Mouse (Mus musculus) megakaryocyte-erythroid progenitor cell, adult 5-6 weeks (primary cell): Measurements from ENCODE around the gene Zfp11. TPM values are rescaled to one million over a fixed set of nuclear protein-coding genes. Genes with fewer than 3 reads are reported as not detected.
"Not testable (repeated sequence)": the region's sequence is repeated elsewhere in the genome, so short reads cannot be mapped to it uniquely, and the experiment has no call there.

Experiments used
- ATAC-seq: replicated peaks from 2 replicates; pipeline ENCODE4 v1.8.0; 2016; ENCODE audit warnings: mild to moderate bottlenecking, inconsistent platforms; ENCODE audit not compliant: severe bottlenecking, poor library complexity, low FRiP score, low TSS enrichment
- total RNA-seq, 2 experiments: library from RNA; stranded (forward) in 1 of 2; stranded (reverse) in 1 of 2; fragments of 200-1000, 215-1000 nt in 1 of 2; fragments of >200 nt in 1 of 2; fragmentation: Nextera tagmentation in 1 of 2; gene quantifications; 2 replicates each; pipeline ENCODE4 v1.2.3; 2014 to 2017

Gene Zfp11
- total RNA-seq (2014; fragmentation: Nextera tagmentation) (4.5 and 6.2 TPM in 2 replicates), total RNA-seq (2017) (2.6 and 5.2 TPM in 2 replicates)

GRCm38 (mm10) chr5:129670036-129670458, at the start of gene Zfp11:
TSS of gene Zfp11 (minus strand) at chr5:129670099.
- peak; percentile 74 for ATAC-seq

GRCm38 (mm10) chr5:129717016-129717415, 47.1 kb upstream of the Zfp11 start:
- ATAC-seq = 0 out of 2 replicates have a peak, but pooled peaks have one; percentile 44

GRCm38 (mm10) chr5:129715326-129715861, 45.5 kb upstream of the Zfp11 start, which contains the start of gene Mrps17:
TSS of gene Mrps17 (plus strand) at chr5:129715497.
- peak; percentile 98 for ATAC-seq

- ATAC-seq = no peak
These were observed 38.5 kb upstream of the Zfp11 start, which contains the start of gene Sept14 for GRCm38 (mm10) chr5:129708412-129708811. TSS of gene Sept14 (minus strand) at chr5:129708512.

- ATAC-seq = no peak
These were observed 33.5 kb upstream of the Zfp11 start for GRCm38 (mm10) chr5:129703368-129703767.

GRCm38 (mm10) chr5:129701706-129702105, 31.8 kb upstream of the Zfp11 start:
- ATAC-seq = no peak

- no peak for ATAC-seq
These were observed 30.6 kb upstream of the Zfp11 start for GRCm38 (mm10) chr5:129700506-129700905.

- no peak for ATAC-seq
These were observed 20.6 kb upstream of the Zfp11 start for GRCm38 (mm10) chr5:129690528-129690927.

GRCm38 (mm10) chr5:129687621-129688020, 17.7 kb upstream of the Zfp11 start:
- no peak for ATAC-seq

- ATAC-seq = not testable (repeated sequence)
These were observed 15.2 kb upstream of the Zfp11 start for GRCm38 (mm10) chr5:129685141-129685540.

- 0 out of 2 replicates have a peak, but pooled peaks have one; percentile 6 for ATAC-seq
These were observed 355 bp downstream of the Zfp11 start for GRCm38 (mm10) chr5:129669453-129670035.

- no peak for ATAC-seq
These were observed 2.0 kb downstream of the Zfp11 start for GRCm38 (mm10) chr5:129667851-129668250.

GRCm38 (mm10) chr5:129666271-129666909, 3.5 kb downstream of the Zfp11 start:
- no peak for ATAC-seq

- ATAC-seq = no peak
These were observed 5.8 kb downstream of the Zfp11 start for GRCm38 (mm10) chr5:129664090-129664489.

- ATAC-seq = no peak
These were observed 12.0 kb downstream of the Zfp11 start for GRCm38 (mm10) chr5:129657931-129658330.

GRCm38 (mm10) chr5:129657016-129657415, 12.9 kb downstream of the Zfp11 start:
- no peak for ATAC-seq

- no peak for ATAC-seq
These were observed 19.0 kb downstream of the Zfp11 start for GRCm38 (mm10) chr5:129650858-129651257.

GRCm38 (mm10) chr5:129632270-129633250, 37.3 kb downstream of the Zfp11 start:
- not testable (repeated sequence) for ATAC-seq

GRCm38 (mm10) chr5:129626586-129626985, 43.3 kb downstream of the Zfp11 start:
- ATAC-seq = not testable (repeated sequence)
